Mouse (Mus musculus) limb, embryonic 11.5 days (tissue): ENCODE data around the gene Paqr6. TPM values are rescaled to one million over a fixed set of nuclear protein-coding genes. Genes with fewer than 3 reads are reported as not detected.

ENCODE experiments used
- ATAC-seq: fragments of 200-750 bp; cut with Nextera tagmentation; 2 replicates; pipeline ENCODE4 v1.8.0; 2017; ENCODE audit warnings: low read depth; ENCODE audit not compliant: insufficient number of reproducible peaks, low FRiP score, low TSS enrichment
- DNase-seq: peaks from one replicate; pipeline ENCODE4 v3.0.0-alpha.2; 2015; ENCODE audit warnings: low spot score
- H3K27ac ChIP-seq: fragments of 300-500 bp; sonication (generic); replicated peaks from 2 replicates; pipeline ENCODE4 v1.5.1; 2014; ENCODE audit warnings: low read depth, mild to moderate bottlenecking, low read length
- H3K27me3 ChIP-seq: fragments of 300-500 bp; sonication (generic); 2 replicates; pipeline ENCODE4 v1.6.1; 2014; ENCODE audit warnings: mild to moderate bottlenecking, low read length, mixed read lengths; ENCODE audit not compliant: control insufficient read depth, insufficient read depth
- H3K36me3 ChIP-seq: fragments of 300-500 bp; sonication (generic); 2 replicates; pipeline ENCODE4 v1.6.1; 2014; ENCODE audit warnings: mild to moderate bottlenecking, low read length, moderate library complexity, mixed read lengths; ENCODE audit not compliant: control insufficient read depth, insufficient read depth
- H3K4me1 ChIP-seq: fragments of 300-500 bp; sonication (generic); 2 replicates; pipeline ENCODE4 v1.6.1; 2014; ENCODE audit warnings: low read length, mixed read lengths; ENCODE audit not compliant: control insufficient read depth, insufficient read depth
- H3K4me2 ChIP-seq: fragments of 300-500 bp; sonication (generic); 2 replicates; pipeline ENCODE4 v1.6.1; 2014; ENCODE audit warnings: low read depth, mild to moderate bottlenecking, moderate library complexity; ENCODE audit not compliant: severe bottlenecking
- H3K4me3 ChIP-seq: fragments of 300-500 bp; sonication (generic); 2 replicates; pipeline ENCODE4 v1.5.1; 2014; ENCODE audit warnings: low read depth, low read length
- H3K9ac ChIP-seq: fragments of 300-500 bp; sonication (generic); 2 replicates; pipeline ENCODE4 v1.6.1; 2014; ENCODE audit warnings: mild to moderate bottlenecking, low read length
- H3K9me3 ChIP-seq: fragments of 300-500 bp; sonication (generic); 2 replicates; pipeline ENCODE4 v1.6.1; 2016; ENCODE audit warnings: low read length; ENCODE audit not compliant: control insufficient read depth
- WGBS: fragments of 180-500 bp; shearing (Covaris S2); extraction: QIAGEN DNeasy Blood & Tissue Kit; methylation state at CpG from one replicate; pipeline ENCODE4 v1.1.7; 2014; 5-methylcytosine and 5-hydroxymethylcytosine counted together
- polyA plus RNA-seq: library from polyadenylated mRNA; unstranded; fragments of >200 nt; fragmentation: Nextera tagmentation; extraction: Ambion mirVana; gene quantifications from 2 replicates; pipeline ENCODE4 v1.2.1, GENCODE M21; 2014

Paqr6 gene
- polyA plus RNA-seq, 1 experiment from 2014 or later = 1.1 TPM

- ATAC-seq (peak; percentile 90), DNase-seq (peak; percentile 97)
- Histone ChIP-seq H3K4me1 (peaks cover 11% of the 10 kb centered on the region), H3K27ac (peak within 1 kb of the TSS; percentile 90), H3K36me3 (no peaks in the 10 kb centered on the region), H3K9me3 (no peaks in the 10 kb centered on the region), H3K9ac (peak within 1 kb of the TSS; percentile 92), H3K4me3 (peak within 1 kb of the TSS; percentile 79), H3K4me2 (peak within 1 kb of the TSS; percentile 66), H3K27me3 (no peaks in the 10 kb centered on the region)
- WGBS = 3% methylated on average over 43 of the region's 66 CpGs
Observed at GRCm38 (mm10) chr3:88336058-88337013, 28.0 kb upstream of the Paqr6 start, which contains the start of the genes Tmem79 and Smg5. Gene Tmem79, minus strand, starts transcription at chr3:88336148. Gene Smg5, plus strand, starts transcription at chr3:88336260.

DNA sequence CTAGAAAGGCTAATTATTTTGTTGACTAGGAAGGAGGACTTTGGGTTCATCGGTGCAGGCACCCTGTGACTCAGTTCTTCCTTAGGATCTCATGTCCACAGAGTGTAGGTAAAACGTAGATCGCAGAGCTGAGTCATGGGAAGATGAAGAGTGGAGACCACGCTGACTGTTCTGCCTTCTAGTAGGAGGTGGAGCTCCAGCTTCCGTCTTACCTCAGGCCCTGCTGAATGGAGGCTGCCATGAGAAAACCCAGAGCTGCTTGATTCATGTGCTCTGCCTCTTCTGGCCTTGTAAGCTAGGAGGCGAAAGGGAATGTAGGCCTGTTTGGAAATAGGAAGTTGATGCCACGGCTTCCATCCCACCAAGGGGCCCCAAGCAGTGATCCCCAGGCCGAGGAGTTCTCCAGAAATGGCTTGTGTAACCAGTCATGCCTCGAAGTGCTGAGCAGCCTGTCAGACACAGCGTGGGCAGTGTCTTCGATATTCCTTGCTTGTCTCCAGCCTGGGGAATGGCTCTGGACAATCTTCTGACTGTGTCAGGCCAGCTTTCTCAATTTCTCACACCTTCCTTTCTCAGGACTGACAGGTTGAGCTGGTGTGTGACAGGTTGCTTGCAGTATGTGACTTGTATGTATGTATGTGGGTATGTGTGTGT, 26.9 kb upstream of the Paqr6 start:
- ATAC-seq (no peak), DNase-seq (no peak)
- no peak overlapping the region for H3K9ac ChIP-seq
- H3K27ac ChIP-seq = no peak overlapping the region
- H3K36me3 ChIP-seq = peaks cover 2% of the 10 kb centered on the region; the same call in 1 of the 2 replicates
- WGBS = 87% methylated on average over 11 of the region's 11 CpGs
- peak overlapping the region; percentile 10; the same call in 1 of the 2 replicates for H3K4me2 ChIP-seq
- H3K9me3 ChIP-seq = no peaks in the 10 kb centered on the region
- H3K27me3 ChIP-seq = no peaks in the 10 kb centered on the region
- H3K4me1 ChIP-seq = peaks cover 11% of the 10 kb centered on the region
- H3K4me3 ChIP-seq = 0 out of 2 replicates have a peak overlapping the region, but pooled peaks have one; percentile 3

DNA sequence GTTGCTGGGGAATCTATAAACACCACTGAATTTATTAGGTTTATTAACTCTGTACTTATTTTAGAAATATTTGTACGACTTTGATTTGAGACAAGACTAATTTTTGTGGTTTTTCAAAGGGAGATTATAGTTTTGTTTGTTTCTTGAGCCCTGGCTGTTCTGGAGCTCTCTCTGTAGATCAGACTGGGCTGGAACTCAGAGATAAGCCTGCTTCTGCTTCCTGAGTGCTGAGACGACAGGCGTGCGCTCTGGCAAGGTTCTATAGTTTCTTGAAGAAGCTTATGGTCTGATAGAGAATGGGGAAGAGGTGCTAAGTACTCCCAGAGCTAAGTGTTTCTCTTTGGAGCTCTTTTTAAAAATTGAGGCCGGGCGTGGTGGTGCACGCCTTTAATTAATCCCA, 26.1 kb upstream of the Paqr6 start:
- ATAC-seq (no peak), DNase-seq (no peak)
- WGBS = 95% methylated on average over 7 of the region's 7 CpGs
- Histone ChIP-seq H3K4me2 (no peak overlapping the region), H3K27me3 (no peaks in the 10 kb centered on the region), H3K36me3 (peaks cover 9% of the 10 kb centered on the region; the same call in 1 of the 2 replicates), H3K4me1 (peaks cover 11% of the 10 kb centered on the region), H3K4me3 (no peak overlapping the region), H3K9me3 (no peaks in the 10 kb centered on the region), H3K9ac (no peak overlapping the region), H3K27ac (no peak overlapping the region)

- Histone ChIP-seq H3K4me1 (peaks cover 11% of the 10 kb centered on the region), H3K9ac (no peak overlapping the region), H3K4me3 (no peak overlapping the region), H3K36me3 (peaks cover 16% of the 10 kb centered on the region; the same call in 1 of the 2 replicates), H3K4me2 (no peak overlapping the region), H3K27ac (no peak overlapping the region), H3K9me3 (no peaks in the 10 kb centered on the region), H3K27me3 (no peaks in the 10 kb centered on the region)
- ATAC-seq (no peak), DNase-seq (no peak)
- WGBS = 84% methylated on average over 3 of the region's 3 CpGs
Observed at GRCm38 (mm10) chr3:88339006-88339405, 25.4 kb upstream of the Paqr6 start.

GRCm38 (mm10) chr3:88350732-88351131, 13.7 kb upstream of the Paqr6 start:
- no peak for ATAC-seq
- H3K27me3 ChIP-seq = no peaks in the 10 kb centered on the region
- no peak for DNase-seq
- no peak overlapping the region for H3K9ac ChIP-seq
- no peak overlapping the region for H3K27ac ChIP-seq
- H3K36me3 ChIP-seq = peaks cover 48% of the 10 kb centered on the region
- no peaks in the 10 kb centered on the region for H3K9me3 ChIP-seq
- WGBS = 90% methylated on average over 13 of the region's 13 CpGs
- H3K4me2 ChIP-seq = no peak overlapping the region
- H3K4me1 ChIP-seq = no peaks in the 10 kb centered on the region
- H3K4me3 ChIP-seq = no peak overlapping the region

- no peak overlapping the region for H3K27ac ChIP-seq
- WGBS = 96% methylated on average over 9 of the region's 9 CpGs
- H3K4me3 ChIP-seq = no peak overlapping the region
- no peak overlapping the region for H3K9ac ChIP-seq
- H3K4me2 ChIP-seq = no peak overlapping the region
- DNase-seq = no peak
- H3K27me3 ChIP-seq = no peaks in the 10 kb centered on the region
- H3K9me3 ChIP-seq = no peaks in the 10 kb centered on the region
- ATAC-seq = no peak
- no peaks in the 10 kb centered on the region for H3K4me1 ChIP-seq
- peaks cover 57% of the 10 kb centered on the region for H3K36me3 ChIP-seq
Observed at GRCm38 (mm10) chr3:88352907-88353306, 11.5 kb upstream of the Paqr6 start.

GRCm38 (mm10) chr3:88354396-88355165, 9.8 kb upstream of the Paqr6 start:
- ATAC-seq (no peak), DNase-seq (no peak)
- Histone ChIP-seq H3K9ac (no peak overlapping the region), H3K27me3 (no peaks in the 10 kb centered on the region), H3K4me2 (no peak overlapping the region), H3K4me1 (no peaks in the 10 kb centered on the region), H3K4me3 (no peak overlapping the region), H3K27ac (no peak overlapping the region), H3K9me3 (no peaks in the 10 kb centered on the region), H3K36me3 (peaks cover 64% of the 10 kb centered on the region)
- WGBS = 94% methylated on average over 8 of the region's 8 CpGs

- H3K4me1 ChIP-seq = peaks cover 5% of the 10 kb centered on the region; the same call in 1 of the 2 replicates
- H3K27ac ChIP-seq = no peak overlapping the region
- 83% methylated on average over 5 of the region's 5 CpGs for WGBS
- no peak overlapping the region for H3K4me3 ChIP-seq
- no peak overlapping the region for H3K9ac ChIP-seq
- H3K36me3 ChIP-seq = peaks cover 45% of the 10 kb centered on the region
- H3K4me2 ChIP-seq = no peak overlapping the region
- no peaks in the 10 kb centered on the region for H3K9me3 ChIP-seq
- ATAC-seq (no peak), DNase-seq (no peak)
- H3K27me3 ChIP-seq = peaks cover 6% of the 10 kb centered on the region; the same call in 1 of the 2 replicates
Observed at GRCm38 (mm10) chr3:88359584-88359983, 4.8 kb upstream of the Paqr6 start.
